Mouse (Mus musculus) MN1 (cell line): ENCODE data around the gene Map4k5.

ENCODE experiments used
- DNase-seq: peaks from one replicate; pipeline ENCODE4 v3.0.0-alpha.2; 2016; ENCODE audit warnings: low spot score

Gene Map4k5

DNA sequence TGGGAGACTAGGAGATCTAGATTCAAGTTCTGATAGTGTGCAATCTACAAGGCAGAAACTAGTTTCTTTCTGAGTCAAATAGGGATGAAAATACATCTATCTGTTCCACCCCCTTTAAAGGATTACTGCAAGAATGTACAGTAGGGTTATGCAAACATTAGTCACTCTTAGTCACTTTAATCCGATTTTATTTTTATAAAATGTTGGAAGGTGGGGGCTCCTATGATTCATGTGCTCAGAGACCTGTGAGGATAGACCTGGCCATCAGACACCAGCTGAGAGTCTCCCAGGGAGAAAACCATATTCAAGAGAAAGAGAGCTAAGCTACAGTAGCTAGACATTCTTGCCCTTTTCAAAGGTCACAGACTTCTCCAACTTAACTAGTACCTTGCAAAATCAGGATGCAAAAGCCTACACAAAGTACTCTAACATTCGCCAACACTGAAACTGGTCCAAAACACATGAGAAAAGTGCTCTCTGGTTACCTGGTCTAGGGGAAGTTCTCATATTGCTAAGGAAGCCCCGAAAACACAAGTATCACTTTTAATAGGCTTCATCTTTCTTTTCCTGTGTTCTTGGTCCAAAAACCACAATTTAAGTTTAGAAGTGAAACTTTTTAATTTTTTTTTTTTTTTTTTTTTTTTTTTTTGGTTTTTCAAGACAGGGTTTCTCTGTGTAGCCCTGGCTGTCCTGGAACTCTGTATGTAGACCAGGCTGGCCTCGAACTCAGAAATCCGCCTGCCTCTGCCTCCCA, 7.7 kb downstream of the Map4k5 start:
- DNase-seq: no peak

DNA sequence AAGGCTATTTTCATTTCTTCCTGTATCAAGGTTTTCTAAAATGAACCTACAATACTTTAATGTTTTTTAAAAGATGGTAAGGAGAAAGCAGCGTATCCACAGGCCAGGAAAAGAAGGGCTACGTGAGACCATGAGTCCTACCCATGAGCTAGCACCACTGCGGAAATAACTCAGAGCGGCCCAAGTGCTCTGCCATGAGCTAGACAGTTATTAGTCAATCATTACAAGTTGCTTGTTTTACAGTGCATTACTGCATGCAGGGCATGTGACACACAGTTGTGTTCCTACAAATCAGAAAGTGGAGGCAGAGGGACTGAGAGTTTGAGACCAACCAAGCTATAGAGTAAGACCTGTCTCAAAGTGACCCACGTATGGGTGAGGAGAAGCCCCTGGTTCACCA, 8.9 kb downstream of the Map4k5 start:
- no peak for DNase-seq

DNA sequence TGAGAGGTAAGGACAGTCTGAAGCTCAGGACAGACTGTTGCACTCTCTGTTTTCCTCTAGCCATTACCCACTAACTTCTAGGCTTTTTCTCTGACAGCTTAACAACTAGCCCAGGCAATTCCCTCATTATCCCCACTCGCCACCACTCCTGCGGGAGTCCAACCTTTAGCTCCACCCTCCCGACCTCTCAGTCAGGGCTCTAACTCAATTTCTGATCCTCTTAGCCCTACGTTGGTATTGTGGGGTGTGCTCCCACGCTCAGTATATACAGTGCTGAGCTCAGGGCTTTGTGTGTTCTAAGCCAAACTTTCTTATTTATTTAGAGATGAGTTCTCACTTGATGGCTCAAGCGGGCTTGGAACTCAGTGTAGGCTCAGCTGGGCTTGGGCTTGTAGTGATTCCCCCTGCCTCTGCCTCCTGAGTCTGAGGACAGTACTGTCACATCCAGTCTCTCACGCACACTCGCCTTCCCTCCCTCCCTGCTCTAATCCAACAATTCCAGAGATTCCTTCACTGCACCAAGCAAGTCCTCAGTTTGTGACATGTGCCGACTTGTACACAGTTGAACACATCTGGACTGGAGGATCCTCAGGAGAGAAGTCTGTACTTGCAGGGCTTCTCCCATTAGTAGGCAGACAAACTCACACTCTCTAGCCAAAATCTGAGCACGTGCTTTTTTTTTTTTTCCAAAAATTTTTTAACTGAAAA, 11.6 kb downstream of the Map4k5 start:
- DNase-seq: no peak

DNA sequence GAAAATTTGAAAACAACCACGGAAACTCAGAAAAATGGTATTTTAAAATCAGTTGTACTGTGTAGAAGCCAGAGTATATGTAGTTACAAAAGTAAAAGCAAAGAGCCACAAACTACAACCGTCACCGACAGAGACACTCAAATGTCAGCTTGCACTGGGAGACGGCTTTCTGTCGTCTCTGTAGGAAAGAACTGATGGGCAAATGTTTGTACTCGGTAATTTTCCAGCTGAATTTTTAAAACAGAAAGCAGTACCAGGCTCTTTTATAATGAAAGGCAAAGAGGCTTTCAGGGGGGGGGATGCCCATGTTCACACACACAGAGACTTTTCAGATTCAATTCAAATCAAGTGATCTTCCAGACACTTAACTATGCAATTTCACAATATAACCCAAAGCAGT, 13.3 kb downstream of the Map4k5 start:
- DNase-seq: no peak

DNA sequence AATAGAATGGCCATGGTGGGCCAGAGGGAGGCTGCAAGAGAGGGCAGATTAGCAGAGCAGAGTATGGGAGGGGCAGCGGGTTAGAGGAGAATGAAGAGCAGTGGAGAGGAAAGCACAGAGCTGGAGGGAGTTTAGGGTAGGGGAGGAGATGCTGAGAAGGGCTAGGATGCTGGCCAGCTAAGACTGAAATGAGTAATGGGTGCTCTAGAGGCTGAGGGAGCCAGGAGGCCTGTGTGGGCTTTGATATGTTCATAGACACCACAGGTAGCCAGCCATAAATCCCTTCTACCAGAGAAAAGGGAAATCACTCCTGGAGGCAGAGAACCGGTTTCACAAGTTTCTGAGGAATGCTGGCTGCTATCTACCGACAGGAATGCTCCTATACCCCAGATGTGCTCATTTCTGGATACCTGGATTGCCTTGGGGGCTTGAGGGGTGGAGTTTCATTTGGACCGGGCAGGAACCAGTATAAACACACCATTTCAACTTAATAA, 13.8 kb downstream of the Map4k5 start:
- DNase-seq: no peak

DNA sequence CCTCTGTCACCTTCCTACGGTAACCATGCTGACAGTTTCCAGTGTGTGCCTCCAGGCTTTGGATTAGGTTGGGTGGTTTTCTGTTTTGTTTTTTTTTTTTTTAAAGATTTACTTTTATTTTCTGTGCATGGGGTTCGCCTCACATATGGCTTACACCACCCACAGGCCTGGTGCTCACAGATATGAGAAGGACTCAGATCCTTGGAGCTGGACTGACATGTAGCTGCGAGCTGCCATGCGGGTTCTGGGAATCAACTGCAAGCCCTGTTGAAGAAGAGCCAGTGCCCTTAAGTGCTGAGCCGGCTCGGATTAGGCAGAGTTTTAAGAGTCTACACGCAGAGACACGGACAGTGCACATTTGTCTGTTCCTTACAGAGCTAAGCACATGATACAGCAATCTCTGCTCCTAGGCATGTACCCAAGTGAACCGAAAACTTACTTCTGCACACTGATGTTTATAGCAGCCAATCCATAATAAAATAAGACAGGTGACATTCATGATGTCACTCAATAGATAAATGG, 15.1 kb downstream of the Map4k5 start:
- no peak for DNase-seq

DNA sequence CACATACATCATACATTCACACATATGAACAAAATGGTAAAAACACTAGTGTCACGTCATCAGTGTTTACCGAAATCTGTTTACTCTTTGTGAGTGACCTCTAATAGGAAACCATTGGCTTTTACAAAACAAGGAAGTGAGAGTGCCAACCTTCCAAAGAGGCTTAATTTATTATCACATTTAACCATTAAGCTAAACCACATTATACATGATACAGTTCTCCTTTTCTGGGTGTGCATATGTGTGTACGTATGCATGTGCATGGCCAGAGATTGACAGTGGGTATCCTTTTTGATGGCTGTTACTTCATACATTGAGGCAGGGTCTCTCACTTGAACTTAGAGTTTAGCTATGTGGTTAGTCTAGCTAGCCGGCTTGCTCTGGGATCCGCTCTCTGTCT, 21.4 kb downstream of the Map4k5 start:
- DNase-seq: no peak

DNA sequence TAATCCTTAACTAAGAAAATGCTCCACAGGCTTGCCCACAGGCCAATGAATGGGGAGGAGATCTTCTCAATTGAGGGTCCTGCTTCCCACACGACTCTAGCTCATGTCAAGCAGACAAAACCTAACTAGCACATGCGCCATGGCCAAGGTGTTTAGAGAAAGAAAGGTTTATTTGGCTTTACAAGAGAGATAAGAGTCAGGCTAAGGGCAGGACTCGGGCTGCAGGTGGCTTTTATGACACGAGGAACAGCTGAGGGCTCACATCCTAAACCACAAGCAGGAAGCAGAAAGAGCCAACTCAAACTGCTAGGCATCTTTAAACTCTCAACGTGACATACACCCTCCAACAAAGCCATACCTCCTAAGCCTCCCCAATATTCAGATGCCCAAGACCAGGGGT, 25.7 kb downstream of the Map4k5 start:
- DNase-seq: no peak

DNA sequence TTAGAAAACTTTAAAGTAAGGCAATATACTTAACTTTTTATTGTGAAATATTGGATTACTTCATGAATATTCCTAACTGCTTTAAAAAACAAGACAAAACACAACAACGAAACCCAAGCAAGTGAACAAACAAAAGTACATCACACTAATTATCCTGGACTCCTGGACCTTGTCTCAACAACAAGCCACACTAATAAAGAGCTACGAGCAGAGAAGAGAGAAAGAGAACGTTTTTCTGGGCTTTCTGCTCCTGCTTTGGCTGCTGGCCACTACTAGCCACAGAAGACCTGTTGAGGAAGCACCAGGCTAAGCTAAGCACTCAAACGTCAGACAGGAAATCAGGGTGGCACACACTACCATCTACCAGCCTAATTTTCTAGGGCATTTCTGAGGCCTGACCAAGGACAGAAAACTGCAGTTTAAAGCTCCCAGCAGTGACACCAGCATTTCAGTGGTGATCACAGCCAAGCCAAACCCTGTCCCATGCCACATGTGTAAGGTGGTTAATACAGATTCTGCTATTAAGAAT, 28.8 kb downstream of the Map4k5 start:
- DNase-seq: no peak

DNA sequence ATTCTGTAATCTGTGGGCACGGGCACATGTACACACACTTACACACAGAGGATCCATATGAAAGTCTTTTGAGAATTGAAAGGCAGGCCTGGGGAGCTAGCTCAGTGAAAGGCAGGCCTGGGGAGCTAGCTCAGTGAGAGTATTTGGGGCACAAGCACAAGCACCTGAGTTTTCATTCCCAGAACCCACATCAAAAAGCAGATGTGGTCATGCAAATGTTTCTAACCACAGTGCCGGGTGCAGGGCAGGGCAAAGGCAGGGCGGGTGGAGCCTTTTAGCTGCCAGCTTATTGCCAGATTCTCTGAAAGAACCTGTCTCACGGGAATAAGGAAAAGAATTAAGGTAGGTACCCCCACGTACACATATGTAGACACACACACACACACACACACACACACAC, 29.5 kb downstream of the Map4k5 start:
- no peak for DNase-seq

DNA sequence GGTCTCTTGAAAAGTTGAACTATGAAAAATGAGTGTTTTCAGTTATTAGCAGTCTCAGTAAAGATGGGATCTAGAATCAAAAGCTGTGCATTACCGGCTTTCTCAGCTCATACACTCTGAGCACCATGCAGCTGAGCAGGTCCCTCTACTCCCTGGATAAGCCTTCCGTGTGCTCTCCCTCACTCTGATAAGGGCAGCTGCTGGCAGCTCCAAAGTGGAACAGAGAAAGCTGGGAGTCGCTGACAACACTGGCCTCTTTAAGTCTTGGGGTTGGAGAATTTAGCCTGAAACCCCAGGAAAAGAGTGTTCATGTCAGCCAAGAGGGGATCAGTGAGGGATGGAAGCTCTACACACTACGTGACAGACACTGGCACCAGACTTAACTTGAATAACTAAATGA, 34.2 kb downstream of the Map4k5 start:
- DNase-seq: no peak

DNA sequence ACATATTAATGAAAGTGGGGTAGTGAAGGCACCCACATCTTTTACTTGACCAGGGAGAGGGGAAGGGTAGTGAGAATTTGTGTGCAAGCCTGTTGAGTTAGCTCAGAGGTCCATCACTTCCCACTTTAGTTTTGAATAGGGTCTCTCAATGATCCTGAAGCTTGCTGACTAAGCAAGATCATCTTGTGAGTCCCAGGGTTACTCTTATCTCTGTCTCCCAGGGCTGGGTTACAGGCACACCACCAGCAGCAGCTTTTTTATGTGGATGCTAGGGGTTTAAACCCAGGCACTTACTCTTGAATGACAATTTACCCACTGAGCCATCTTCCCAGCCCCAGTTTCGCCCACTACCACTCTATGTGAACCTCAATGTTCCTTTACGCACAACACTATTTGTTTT, 35.4 kb downstream of the Map4k5 start:
- no peak for DNase-seq

DNA sequence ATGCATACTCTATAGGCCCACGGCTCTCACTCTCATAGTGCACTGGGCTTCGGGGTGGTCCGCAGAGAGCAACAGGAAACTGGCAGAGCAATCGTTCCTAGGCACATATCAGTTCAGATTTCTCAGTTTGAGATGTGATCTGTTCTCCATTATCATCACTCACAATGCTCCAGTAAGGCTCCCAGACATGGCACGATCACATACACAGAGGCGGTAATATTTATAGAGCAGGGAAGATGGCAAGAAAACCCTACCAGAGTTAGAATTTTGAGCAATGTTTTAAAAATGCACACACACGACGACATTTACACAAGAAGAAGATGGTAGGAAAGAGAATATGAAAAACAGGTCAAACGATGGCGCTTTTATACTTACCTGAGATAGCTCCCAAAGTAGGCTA, 36.6 kb downstream of the Map4k5 start:
- DNase-seq: no peak

DNA sequence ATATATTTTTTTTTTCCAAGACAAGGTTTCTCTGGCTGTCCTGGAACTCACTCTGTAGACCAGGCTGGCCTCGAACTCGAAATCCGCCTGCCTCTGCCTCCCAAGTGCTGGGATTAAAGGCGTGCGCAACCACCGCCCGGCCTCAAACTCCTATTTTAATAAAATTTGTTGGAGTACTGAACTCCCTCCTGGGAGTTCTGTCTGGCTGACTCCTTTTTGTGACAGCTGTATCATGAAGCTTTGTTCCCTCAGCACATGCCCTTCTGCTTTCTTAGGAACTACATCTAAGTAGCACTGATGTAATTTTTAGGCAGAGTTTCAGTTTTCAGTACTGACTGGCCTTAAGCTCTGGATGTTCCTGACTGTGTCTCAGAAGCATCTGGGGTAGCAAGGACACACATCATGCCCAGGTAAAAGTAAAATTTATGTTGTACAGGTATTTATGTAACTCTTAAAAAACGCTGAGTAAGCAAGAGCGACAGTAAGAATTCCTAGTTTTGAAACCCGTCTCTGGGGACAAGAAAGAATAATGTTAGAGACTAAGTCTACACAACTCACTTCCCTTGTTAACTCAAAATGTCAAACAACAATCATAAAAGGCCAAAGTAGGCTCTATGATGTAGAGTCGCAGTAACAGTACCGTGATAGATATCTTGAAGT, 37.2 kb downstream of the Map4k5 start:
- no peak for DNase-seq

DNA sequence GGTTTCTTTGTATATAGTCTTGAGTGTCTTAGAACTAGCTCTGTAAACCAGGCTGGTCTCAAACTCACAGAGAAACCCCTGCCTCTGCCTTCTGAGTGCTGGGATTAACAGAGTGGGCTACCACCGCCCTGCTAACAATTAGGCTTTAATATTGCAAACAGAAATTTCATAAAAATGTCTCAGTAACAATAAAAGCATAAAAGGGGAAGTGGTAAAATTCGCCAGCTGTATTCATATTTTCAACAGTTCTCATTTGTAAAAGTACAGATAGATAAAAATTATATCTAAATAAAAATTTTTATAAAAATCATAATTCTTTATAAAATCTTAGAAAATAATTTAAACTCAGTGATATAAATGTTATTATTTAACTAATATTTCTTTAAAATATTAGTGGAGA, 39.1 kb downstream of the Map4k5 start:
- no peak for DNase-seq

DNA sequence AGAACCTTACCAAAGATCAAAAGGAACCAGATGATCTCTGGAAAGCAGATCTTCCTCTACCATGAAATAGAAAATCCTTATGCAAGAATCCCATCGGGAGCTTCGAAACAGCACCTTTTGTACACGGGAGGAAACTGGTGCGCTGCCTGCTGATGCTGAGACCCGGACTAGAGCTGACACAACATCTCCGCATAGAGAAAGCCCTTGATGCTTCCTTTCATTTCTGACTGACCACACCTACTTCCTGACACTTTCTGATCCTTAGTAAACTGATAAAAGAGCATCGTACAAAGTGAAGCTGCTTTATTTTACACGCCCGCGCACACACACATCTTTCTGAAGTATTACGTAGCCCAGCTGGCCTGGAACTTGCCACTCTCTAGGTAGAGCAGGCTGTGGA, 39.6 kb downstream of the Map4k5 start:
- DNase-seq: no peak

DNA sequence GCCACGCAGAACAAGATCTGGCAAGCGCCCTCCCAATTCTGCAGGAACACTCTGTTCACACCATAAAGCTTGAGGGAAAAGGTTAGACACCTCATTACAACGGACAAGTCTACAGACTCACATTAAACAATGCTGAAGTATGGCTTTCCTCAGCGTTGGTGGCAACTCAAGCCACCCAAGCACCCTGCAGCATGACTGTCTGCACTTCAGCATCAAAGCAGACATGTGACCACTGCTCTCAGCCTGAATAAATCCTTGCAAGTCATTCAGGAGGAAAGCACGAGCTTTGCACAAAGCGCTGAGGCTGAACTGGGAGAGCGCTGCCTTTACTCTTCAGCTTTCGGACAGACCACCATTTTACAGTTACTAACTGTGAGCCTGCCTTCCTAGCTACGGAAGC, 40.7 kb downstream of the Map4k5 start:
- DNase-seq: no peak

DNA sequence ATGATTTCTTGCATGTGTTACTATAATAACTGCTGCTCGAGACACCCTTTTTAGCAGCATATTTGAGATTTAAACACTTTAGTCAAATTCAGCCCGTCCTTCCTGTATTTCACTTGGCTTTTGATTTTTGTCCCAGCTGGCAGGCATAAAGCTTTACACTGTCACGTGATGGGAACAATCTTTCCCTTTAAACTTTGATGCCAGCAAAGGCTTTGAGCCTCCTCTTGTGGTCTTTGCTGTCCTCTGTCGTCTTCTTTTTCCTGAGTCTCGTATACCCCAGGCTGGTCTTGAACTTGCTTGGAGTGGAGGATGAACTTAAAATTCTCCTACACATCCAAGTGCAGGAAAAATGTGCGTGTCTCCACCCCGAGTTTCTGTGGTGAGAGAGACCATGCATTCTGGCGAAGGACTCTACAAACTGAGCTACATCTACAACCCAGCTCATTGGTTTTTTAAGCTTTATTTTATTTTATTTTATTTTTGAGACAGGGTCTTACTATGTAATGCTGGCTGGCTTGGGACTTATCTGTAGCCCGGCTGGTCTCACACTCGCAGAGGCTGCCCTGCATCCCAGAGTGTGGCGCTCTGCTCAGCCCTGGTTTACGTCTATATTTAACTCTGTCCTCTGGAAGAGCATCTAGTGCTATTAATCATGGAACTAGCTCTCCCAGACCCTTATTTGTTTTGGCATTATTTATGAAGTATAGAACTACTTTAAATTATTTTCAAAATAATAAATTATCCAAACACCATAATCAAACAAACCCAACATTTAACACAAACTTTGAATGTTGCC, 44.7 kb downstream of the Map4k5 start:
- no peak for DNase-seq

DNA sequence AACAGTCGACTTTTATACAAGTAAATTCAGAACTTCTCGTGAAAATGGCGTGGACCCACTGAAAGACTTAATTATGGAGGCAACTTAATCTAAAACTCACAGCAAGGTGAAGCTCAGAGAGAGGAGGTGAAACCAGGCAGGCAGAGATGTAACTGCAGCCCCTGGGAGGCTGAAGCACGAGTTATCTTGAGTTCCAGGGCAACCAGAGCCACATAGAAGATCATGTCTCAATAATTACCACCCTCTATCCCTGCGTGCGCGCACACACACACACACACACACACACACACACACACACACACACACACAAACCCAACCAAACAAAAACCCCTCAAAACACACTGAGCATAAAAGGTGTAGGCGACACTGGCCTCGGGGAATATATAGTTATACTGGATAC, 46.5 kb downstream of the Map4k5 start:
- DNase-seq: no peak

DNA sequence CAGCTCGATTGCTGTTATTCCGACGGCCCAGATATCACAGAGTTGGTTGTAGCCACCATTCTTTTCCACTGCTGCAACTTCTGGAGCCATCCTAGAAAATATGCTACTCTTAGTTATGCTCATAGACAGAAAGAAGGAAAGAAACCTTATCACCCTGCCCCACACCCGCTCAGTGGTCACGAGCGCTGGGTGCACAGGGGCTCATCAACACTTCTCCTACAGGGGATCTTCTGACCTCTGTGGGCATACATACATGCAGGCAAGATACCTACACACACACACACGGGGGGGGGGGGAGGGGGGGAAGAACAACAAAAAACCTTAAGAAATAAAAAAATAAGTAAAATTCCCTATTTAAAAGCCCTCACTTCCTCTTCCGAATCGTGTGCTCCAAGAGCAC, 47.3 kb downstream of the Map4k5 start:
- no peak for DNase-seq

DNA sequence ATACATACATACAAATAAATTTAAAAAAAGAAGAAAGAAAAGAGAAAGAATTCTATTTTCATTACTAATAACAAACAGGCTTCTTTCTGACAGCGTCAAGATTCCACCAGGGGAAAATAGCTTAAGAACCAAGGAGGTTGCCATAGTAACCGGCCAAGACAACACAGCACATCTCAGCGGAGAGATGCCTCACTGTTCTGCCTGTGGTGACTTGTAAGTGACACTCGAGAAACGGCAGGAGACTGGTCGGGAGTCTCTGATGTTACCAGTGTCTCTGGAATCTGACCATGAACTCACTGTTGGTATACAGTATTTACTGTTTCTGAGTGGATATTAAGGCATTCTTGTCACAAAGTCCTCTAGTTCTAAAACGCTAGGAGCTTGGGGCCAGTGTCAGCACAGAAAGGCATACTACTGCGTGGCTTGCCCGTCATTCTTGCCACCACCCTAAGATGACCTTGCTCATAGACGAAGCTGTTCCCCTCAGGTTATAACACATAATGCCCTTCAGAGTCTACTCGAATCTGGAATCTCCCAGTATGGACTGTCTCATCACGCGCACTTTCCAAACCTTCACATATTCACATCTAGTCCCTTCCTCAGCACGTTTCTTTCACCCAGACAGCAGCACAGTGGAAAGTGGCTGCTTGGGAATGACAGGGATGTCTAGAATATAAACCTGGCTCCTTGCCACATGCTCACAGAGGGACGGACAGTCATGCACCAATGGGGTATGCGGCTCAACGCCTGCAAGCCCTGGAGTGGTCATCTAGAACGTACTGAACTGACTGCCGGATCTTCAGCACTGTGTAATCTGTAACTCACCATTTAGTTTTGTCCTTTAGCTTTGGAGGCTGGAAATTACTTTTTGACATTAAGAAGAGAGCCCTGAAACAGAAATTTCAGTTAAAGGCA, 49.2 kb downstream of the Map4k5 start:
- DNase-seq: peak; percentile 46
